Mouse (Mus musculus) liver, embryonic 14 days (tissue): Measurements from ENCODE around the gene Zscan22. TPM values are rescaled to one million over a fixed set of nuclear protein-coding genes. Genes with fewer than 3 reads are reported as not detected.

ENCODE experiments used
- polyA plus RNA-seq: library from polyadenylated mRNA; depleted of rRNA; stranded (reverse); fragments of >200 nt; gene quantifications from 2 replicates; pipeline ENCODE4 v1.2.3, GENCODE M21; 2012; rRNA removed

The Zscan22 gene
- polyA plus RNA-seq = 3.1 and 3.7 TPM in 2 replicates

GRCm38 (mm10) chr7:12897655-12898410 is at the start of gene Zscan22:
TSS of gene Zscan22 (plus strand) at chr7:12897815.

GRCm38 (mm10) chr7:12880911-12881660 is 16.5 kb upstream of the Zscan22 start, which contains the start of gene Zfp128:
TSS of gene Zfp128 (plus strand) at chr7:12881177.

GRCm38 (mm10) chr7:12921705-12922465 is 24.3 kb downstream of the Zscan22 start, which contains the start of gene Rps5:
TSS of gene Rps5 (plus strand) at chr7:12922290.

DNA sequence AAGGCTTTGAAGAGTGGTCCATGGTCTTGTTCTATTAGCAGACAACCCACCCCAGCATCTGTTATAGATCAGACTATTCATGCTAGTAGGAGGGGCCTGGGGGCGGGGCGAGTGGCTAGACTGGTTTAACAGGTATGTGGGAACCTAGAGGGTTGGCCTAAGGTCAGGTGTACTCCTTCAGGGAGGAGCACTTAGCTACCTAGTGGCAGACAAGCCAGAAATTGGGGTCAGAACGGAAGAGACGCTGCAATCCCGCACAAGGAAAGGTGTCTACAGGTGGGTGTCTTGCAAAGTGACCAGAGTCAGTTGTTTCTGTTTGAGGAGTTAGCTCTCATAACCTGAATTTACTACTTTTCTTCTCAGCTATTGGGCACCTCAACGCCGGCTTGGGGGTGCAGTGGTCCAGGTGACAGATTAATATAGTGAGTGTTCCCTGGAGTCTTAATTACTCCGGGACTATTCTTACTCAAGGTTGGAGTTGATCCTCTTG is 29.6 kb downstream of the Zscan22 start, which contains the start of gene Rnf225:
Rnf225 (plus strand) TSS at position 226 of the 490 bp plus-strand sequence.

Other genes with a start within 250 kb of the Zscan22 start
- gene Vmn2r55, start 212.8 kb upstream of the Zscan22 start, polyA plus RNA-seq = not detected in 2 replicates
- not detected in 2 replicates for gene Vmn2r56, start 162.8 kb upstream of the Zscan22 start, polyA plus RNA-seq
- 0.37 and 0.47 TPM in 2 replicates for gene Zscan18, start 94.2 kb upstream of the Zscan22 start, polyA plus RNA-seq
- 2.8 and 3.1 TPM in 2 replicates for gene Zfp329, start 79.0 kb upstream of the Zscan22 start, polyA plus RNA-seq
- gene Zfp110, start 63.1 kb upstream of the Zscan22 start, polyA plus RNA-seq = 3.9 and 4.9 TPM in 2 replicates
- gene Zfp128, start 16.6 kb upstream of the Zscan22 start, polyA plus RNA-seq = 0.53 and 0.68 TPM in 2 replicates
- gene Rps5, start 24.5 kb downstream of the Zscan22 start, polyA plus RNA-seq = 1,643 and 1,838 TPM in 2 replicates
- 0.42 and 0.56 TPM in 2 replicates for gene Rnf225, start 29.6 kb downstream of the Zscan22 start, polyA plus RNA-seq
- gene Zfp324, start 68.0 kb downstream of the Zscan22 start, polyA plus RNA-seq = 1.6 and 1.7 TPM in 2 replicates
- gene Zfp446, start 80.0 kb downstream of the Zscan22 start, polyA plus RNA-seq = 2.1 and 2.4 TPM in 2 replicates
- 4.0 and 4.9 TPM in 2 replicates for gene Slc27a5, start 100.4 kb downstream of the Zscan22 start, polyA plus RNA-seq
- gene Trim28, start 101.3 kb downstream of the Zscan22 start, polyA plus RNA-seq = 116 and 134 TPM in 2 replicates
- 7.9 and 10.2 TPM in 2 replicates for gene Zbtb45, start 112.2 kb downstream of the Zscan22 start, polyA plus RNA-seq
- gene Chmp2a, start 137.0 kb downstream of the Zscan22 start, polyA plus RNA-seq = 106 and 108 TPM in 2 replicates
- gene Ube2m, start 140.5 kb downstream of the Zscan22 start, polyA plus RNA-seq = 95.1 and 109 TPM in 2 replicates
- 0.50 and 0.62 TPM in 2 replicates for gene Mzf1, start 156.9 kb downstream of the Zscan22 start, polyA plus RNA-seq
- not detected in 2 replicates for gene Vmn1r85, start 197.4 kb downstream of the Zscan22 start, polyA plus RNA-seq
- not detected in 2 replicates for gene Vmn1r86, start 222.1 kb downstream of the Zscan22 start, polyA plus RNA-seq
- not detected in 2 replicates for gene Vmn1r87, start 242.3 kb downstream of the Zscan22 start, polyA plus RNA-seq